Mouse (Mus musculus): Measurements from ENCODE around the gene Ces2c. TPM values are rescaled to one million over a fixed set of nuclear protein-coding genes. Genes with fewer than 3 reads are reported as not detected.
"Not testable (repeated sequence)": the region's sequence is repeated elsewhere in the genome, so short reads cannot be mapped to it uniquely, and the experiment has no call there.

Ces2c gene
- not detected in 2 replicates for polyA plus RNA-seq (2016; fragmentation: Nextera tagmentation; extraction: Ambion mirVana)

DNA sequence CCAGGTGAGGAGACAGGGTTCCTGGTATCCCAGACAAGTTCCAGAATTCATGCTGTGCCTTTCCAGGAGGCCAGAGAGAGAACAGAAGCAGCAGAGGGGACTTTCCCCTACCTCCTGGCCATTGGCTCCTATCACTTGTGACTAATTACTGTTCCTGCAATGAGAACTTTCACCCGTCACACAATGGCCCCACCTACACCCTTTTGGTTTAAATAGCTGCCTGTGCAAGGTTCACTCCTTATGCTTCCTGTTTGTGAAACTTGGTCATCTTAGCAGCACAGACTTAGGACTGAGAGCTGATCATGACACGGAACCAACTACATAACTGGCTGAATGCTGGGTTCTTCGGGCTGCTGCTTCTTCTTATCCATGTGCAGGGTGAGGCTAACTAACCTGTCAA, at the start of gene Ces2c:
Gene Ces2c (plus strand): TSS at position 238 of the 400 bp plus-strand sequence.
- Histone ChIP-seq H3K4me3 (replicated peaks) (no peak within 1 kb of the TSS), H3K27ac (no peak within 1 kb of the TSS), H3K27me3 (no peaks in the 10 kb centered on the region), H3K36me3 (replicated peaks) (no peaks in the 10 kb centered on the region), H3K4me2 (no peak within 1 kb of the TSS), H3K4me1 (no peaks in the 10 kb centered on the region), H3K9me3 (no peaks in the 10 kb centered on the region), H3K9ac (no peak within 1 kb of the TSS)
- no peak for ATAC-seq (ENCODE audit: low FRiP score)
- WGBS = 88% methylated on average over 3 of the region's 3 CpGs

DNA sequence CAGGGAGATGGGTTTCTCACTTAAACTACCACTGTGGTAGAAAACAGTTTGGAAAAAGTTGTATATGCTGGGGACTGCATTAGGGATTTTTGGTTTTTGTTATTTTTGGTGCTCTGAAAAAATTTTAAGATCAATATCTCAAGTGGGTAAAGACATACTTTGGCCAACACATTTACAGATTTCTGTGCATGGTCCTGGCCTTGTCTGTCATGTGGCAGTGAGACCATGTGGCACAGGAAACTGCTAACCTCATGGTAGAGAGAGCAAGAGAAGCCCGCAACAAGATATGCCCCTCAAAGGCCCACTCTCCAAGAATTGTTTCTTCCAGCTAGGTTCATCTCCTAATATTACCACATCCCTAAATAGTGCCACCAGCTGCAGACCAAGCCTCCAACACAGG, 47.5 kb upstream of the Ces2c start:
- H3K4me1 ChIP-seq = no peaks in the 10 kb centered on the region
- H3K4me3 ChIP-seq (replicated peaks) = no peak overlapping the region
- ATAC-seq (ENCODE audit: low FRiP score) = no peak
- H3K9ac ChIP-seq = no peak overlapping the region
- H3K9me3 ChIP-seq = no peaks in the 10 kb centered on the region
- H3K36me3 ChIP-seq (replicated peaks) = no peaks in the 10 kb centered on the region
- no peaks in the 10 kb centered on the region for H3K27me3 ChIP-seq
- WGBS = 88% methylated on average over 1 of the region's 1 CpGs
- H3K27ac ChIP-seq = no peak overlapping the region
- no peak overlapping the region for H3K4me2 ChIP-seq

DNA sequence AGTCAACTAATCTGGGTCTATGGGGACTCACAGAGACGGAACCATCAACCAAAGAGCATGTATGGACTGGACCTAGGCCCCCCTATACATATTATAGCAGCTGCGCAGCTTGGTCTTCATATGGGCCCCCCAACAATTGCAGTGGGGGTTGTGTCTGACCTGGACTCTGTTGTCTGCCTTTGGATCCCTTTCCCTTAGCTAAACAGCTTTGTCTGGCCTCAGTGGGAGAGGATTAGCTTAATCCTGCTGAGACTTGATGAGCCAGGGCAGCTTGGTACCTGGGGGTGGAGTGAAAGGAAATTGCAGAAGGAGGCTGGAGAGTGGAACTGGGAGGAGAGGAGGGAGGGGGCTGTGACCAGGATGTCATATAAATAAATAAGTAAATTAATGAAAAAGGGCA, 40.7 kb upstream of the Ces2c start:
- Histone ChIP-seq H3K9ac (no peak overlapping the region), H3K4me1 (peaks cover 4% of the 10 kb centered on the region), H3K27me3 (no peaks in the 10 kb centered on the region), H3K9me3 (no peaks in the 10 kb centered on the region), H3K27ac (no peak overlapping the region), H3K4me2 (no peak overlapping the region), H3K4me3 (replicated peaks) (no peak overlapping the region), H3K36me3 (replicated peaks) (no peaks in the 10 kb centered on the region)
- WGBS = 4% methylated on average over 2 of the region's 2 CpGs
- ATAC-seq (ENCODE audit: low FRiP score) = no peak

DNA sequence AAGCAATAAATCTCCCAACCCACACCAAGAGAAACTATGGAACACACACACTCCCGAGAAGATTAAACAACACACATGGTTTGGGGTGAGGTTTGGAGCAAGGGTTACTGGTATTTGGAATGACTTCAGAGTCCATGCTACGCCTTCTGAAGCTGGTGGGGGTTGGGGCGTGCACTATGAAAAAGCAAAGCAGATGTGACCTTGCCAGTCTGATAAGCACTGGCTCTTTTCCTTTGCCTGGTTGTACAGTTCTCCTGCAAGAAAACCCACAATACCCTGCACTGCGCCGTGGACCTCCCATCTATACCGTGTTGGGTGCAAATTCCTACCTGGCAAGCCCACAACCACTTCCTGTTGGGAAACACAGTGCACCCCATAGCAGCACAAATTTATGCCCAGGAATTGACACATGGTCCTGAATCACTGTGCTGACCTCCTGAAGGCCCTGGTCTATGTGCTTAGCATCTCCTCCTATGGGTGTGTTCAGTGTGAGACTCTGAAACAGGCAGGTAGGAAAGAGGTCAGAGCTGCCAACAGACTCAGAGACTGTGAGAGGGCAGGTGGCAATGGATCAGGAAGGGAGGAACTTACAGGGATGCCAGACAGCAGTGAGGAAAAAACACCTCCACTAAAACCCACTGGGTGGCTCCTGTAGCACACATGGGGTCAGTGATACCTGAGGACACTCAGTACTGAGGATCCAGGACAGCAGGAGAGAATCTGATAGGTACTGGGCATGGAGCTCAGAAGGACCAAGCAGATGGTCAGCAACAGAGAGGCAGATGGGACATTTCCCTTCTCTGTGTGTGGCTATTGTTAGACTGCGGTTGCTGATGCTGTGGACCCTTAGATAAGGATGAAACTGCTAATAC, 38.1 kb upstream of the Ces2c start:
- Histone ChIP-seq H3K9me3 (no peaks in the 10 kb centered on the region), H3K27ac (no peak overlapping the region), H3K4me3 (replicated peaks) (no peak overlapping the region), H3K9ac (no peak overlapping the region), H3K36me3 (replicated peaks) (no peaks in the 10 kb centered on the region), H3K4me1 (peaks cover 4% of the 10 kb centered on the region), H3K4me2 (no peak overlapping the region), H3K27me3 (no peaks in the 10 kb centered on the region)
- WGBS = 83% methylated on average over 7 of the region's 7 CpGs
- no peak for ATAC-seq (ENCODE audit: low FRiP score)

DNA sequence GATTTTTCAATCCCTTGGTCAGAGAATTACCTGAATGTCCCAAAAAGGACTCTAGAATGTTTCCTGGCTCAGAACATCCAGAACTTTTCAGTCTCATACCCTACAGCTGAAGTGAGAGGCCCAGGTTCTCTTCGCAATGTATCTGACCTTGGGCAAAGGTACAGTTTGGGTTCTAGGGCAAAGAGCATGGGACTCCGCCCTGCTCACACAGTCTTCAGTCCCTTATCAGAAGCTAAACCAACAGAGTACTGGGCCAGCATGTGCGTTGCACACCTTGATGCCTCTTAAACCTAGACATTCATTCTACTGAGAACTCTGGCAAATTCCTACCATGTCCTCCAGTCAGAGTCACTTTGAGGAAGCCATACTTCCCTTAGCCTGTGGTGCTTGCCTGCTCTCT, 37.4 kb upstream of the Ces2c start:
- H3K4me2 ChIP-seq = no peak overlapping the region
- H3K4me3 ChIP-seq (replicated peaks) = no peak overlapping the region
- H3K36me3 ChIP-seq (replicated peaks) = no peaks in the 10 kb centered on the region
- no peak overlapping the region for H3K27ac ChIP-seq
- no peaks in the 10 kb centered on the region for H3K27me3 ChIP-seq
- no peak overlapping the region for H3K9ac ChIP-seq
- H3K9me3 ChIP-seq = no peaks in the 10 kb centered on the region
- no peak for ATAC-seq (ENCODE audit: low FRiP score)
- 94% methylated on average over 3 of the region's 3 CpGs for WGBS
- peaks cover 4% of the 10 kb centered on the region for H3K4me1 ChIP-seq

GRCm38 (mm10) chr8:104826912-104827311, 20.0 kb upstream of the Ces2c start:
- H3K36me3 ChIP-seq (replicated peaks) = no peaks in the 10 kb centered on the region
- H3K4me2 ChIP-seq = no peak overlapping the region
- ATAC-seq (ENCODE audit: low FRiP score) = no peak
- H3K4me1 ChIP-seq = no peaks in the 10 kb centered on the region
- H3K27me3 ChIP-seq = no peaks in the 10 kb centered on the region
- H3K9ac ChIP-seq = no peak overlapping the region
- H3K27ac ChIP-seq = no peak overlapping the region
- H3K4me3 ChIP-seq (replicated peaks) = no peak overlapping the region
- H3K9me3 ChIP-seq = no peaks in the 10 kb centered on the region
- WGBS = 86% methylated on average over 1 of the region's 1 CpGs

GRCm38 (mm10) chr8:104828221-104828620, 18.6 kb upstream of the Ces2c start:
- ATAC-seq (ENCODE audit: low FRiP score) = no peak
- WGBS = 88% methylated on average over 3 of the region's 3 CpGs

GRCm38 (mm10) chr8:104831440-104831839, 15.4 kb upstream of the Ces2c start, which contains the start of gene Ces2b:
TSS of gene Ces2b (plus strand) at chr8:104831572.
- no peaks in the 10 kb centered on the region for H3K9me3 ChIP-seq
- H3K27me3 ChIP-seq = no peaks in the 10 kb centered on the region
- no peaks in the 10 kb centered on the region for H3K4me1 ChIP-seq
- ATAC-seq (ENCODE audit: low FRiP score) = no peak
- WGBS = 80% methylated on average over 5 of the region's 5 CpGs
- H3K4me2 ChIP-seq = no peak within 1 kb of the TSS
- H3K4me3 ChIP-seq (replicated peaks) = no peak within 1 kb of the TSS
- no peak within 1 kb of the TSS for H3K9ac ChIP-seq
- no peaks in the 10 kb centered on the region for H3K36me3 ChIP-seq (replicated peaks)
- no peak within 1 kb of the TSS for H3K27ac ChIP-seq

More at GRCm38 (mm10) chr8:104828221-104828620, 18.6 kb upstream of the Ces2c start:
- H3K4me1 ChIP-seq = no peaks in the 10 kb centered on the region
- H3K4me3 ChIP-seq (replicated peaks) = no peak overlapping the region
- H3K9ac ChIP-seq = no peak overlapping the region
- H3K36me3 ChIP-seq (replicated peaks) = no peaks in the 10 kb centered on the region
- no peak overlapping the region for H3K27ac ChIP-seq
- H3K4me2 ChIP-seq = no peak overlapping the region
- no peaks in the 10 kb centered on the region for H3K9me3 ChIP-seq
- H3K27me3 ChIP-seq = no peaks in the 10 kb centered on the region

- Histone ChIP-seq H3K27ac (no peak overlapping the region), H3K4me1 (no peaks in the 10 kb centered on the region), H3K4me2 (no peak overlapping the region), H3K9ac (no peak overlapping the region), H3K4me3 (replicated peaks) (no peak overlapping the region), H3K27me3 (no peaks in the 10 kb centered on the region), H3K9me3 (no peaks in the 10 kb centered on the region), H3K36me3 (replicated peaks) (no peaks in the 10 kb centered on the region)
- no peak for ATAC-seq (ENCODE audit: low FRiP score)
- 83% methylated on average over 3 of the region's 3 CpGs for WGBS
Observed at GRCm38 (mm10) chr8:104841360-104842078, 5.3 kb upstream of the Ces2c start.

DNA sequence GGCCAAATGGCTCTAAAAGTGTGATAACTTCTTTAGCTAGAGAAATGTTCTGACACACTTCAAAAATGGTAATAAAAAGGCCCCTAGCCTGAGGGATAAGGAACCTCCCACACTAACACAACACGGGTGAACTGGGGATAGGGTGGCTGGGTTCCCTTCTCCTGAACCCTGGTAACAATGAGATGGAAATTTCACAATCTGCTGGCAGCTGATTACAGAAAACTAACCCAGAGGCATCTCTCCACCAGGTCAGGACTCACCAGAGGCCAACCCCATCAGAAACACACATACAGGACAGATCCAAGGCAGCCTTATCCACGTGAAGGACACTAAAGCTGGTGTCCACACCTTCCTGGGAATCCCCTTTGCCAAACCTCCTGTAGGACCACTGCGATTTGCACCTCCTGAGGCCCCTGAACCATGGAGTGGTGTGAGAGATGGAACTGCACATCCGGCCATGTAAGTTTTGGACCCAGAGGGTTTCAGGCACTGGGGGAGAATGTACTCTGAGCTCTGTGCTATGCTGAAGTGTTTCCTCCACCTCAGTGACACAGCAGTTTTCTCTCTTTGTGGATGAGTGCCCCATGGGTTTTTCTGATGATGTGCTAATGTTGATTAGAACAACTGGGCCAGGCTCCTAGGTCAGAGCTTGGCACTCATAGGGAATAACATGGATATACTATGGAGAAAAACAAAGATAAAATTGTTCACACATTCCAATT, 1.0 kb downstream of the Ces2c start:
- Histone ChIP-seq H3K4me3 (replicated peaks) (no peak overlapping the region), H3K27ac (no peak overlapping the region), H3K4me1 (no peaks in the 10 kb centered on the region), H3K36me3 (replicated peaks) (no peaks in the 10 kb centered on the region), H3K4me2 (no peak overlapping the region), H3K9me3 (no peaks in the 10 kb centered on the region), H3K27me3 (no peaks in the 10 kb centered on the region), H3K9ac (no peak overlapping the region)
- 86% methylated on average over 4 of the region's 4 CpGs for WGBS
- no peak for ATAC-seq (ENCODE audit: low FRiP score)

DNA sequence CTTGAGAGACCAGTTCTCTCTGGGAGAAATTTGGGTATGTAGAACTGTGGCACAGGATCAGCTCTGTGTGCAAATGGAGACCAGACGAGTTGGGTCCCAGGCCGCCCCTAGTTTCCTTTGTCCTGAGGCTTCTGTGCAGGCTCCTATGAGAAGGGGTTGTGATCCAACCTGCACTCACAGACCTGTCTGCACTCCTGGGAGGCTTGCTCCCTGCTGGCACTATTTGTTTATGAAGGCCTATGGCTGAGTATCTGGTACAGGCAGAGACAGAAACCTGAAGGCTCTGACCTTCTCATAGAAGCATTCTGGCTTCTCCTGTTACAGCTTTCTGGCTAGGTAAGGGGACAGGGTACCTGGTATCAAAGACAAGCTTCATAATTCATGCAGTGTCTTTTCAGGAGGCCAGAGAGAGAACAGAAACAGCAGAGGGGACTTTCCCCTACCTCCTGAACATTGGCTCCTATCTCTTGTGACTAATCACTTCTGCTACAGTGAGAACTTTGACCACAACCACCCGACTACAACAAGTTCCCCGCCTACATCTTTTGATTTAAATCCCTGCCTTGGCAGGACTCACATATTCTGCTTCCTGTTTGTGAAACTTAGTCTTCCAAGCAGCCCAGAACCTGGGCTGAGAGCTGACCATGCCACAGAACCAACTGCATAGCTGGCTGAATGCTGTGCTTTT, 20.1 kb downstream of the Ces2c start:
- no CpG with 5 or more reads among the region's 4 CpGs for WGBS
- H3K27me3 ChIP-seq; H3K9ac ChIP-seq; H3K36me3 ChIP-seq (replicated peaks); ATAC-seq (ENCODE audit: low FRiP score); H3K4me3 ChIP-seq (replicated peaks); H3K4me1 ChIP-seq; H3K4me2 ChIP-seq; H3K27ac ChIP-seq; H3K9me3 ChIP-seq: not testable (repeated sequence)

- H3K36me3 ChIP-seq (replicated peaks); H3K27ac ChIP-seq; ATAC-seq (ENCODE audit: low FRiP score); H3K27me3 ChIP-seq; H3K4me1 ChIP-seq; H3K9ac ChIP-seq; H3K4me2 ChIP-seq; H3K4me3 ChIP-seq (replicated peaks); H3K9me3 ChIP-seq: not testable (repeated sequence)
- WGBS = no CpG with 5 or more reads among the region's 2 CpGs
Observed at GRCm38 (mm10) chr8:104868876-104869275, 22.0 kb downstream of the Ces2c start.

Data from forebrain, embryonic 12.5 days (tissue).